Mouse (Mus musculus) forebrain, embryonic 11.5 days (tissue): ENCODE results near the gene Pde4d. TPM values are rescaled to one million over a fixed set of nuclear protein-coding genes. Genes with fewer than 3 reads are reported as not detected.

Source experiments
- ATAC-seq: fragments of 200-750 bp; cut with Nextera tagmentation; replicated peaks from 2 replicates; pipeline ENCODE4 v1.8.0; 2017; ENCODE audit warnings: moderate TSS enrichment; ENCODE audit not compliant: low FRiP score
- DNase-seq: peaks from one replicate; pipeline ENCODE4 v3.0.0-alpha.2; 2017; ENCODE audit warnings: low spot score
- H3K27ac ChIP-seq: fragments of 300-500 bp; sonication (generic); 2 replicates; pipeline ENCODE4 v1.5.1; 2014; ENCODE audit warnings: low read depth, low read length
- H3K27me3 ChIP-seq: fragments of 300-500 bp; sonication (generic); 2 replicates; pipeline ENCODE4 v1.6.1; 2014; ENCODE audit warnings: mild to moderate bottlenecking, low read length, mixed read lengths; ENCODE audit not compliant: control insufficient read depth, insufficient read depth
- H3K36me3 ChIP-seq: fragments of 300-500 bp; sonication (generic); 2 replicates; pipeline ENCODE4 v1.6.1; 2014; ENCODE audit warnings: mild to moderate bottlenecking, low read length, moderate library complexity, mixed read lengths; ENCODE audit not compliant: control insufficient read depth, insufficient read depth
- H3K4me1 ChIP-seq: fragments of 300-500 bp; sonication (generic); replicated peaks from 2 replicates; pipeline ENCODE4 v1.6.1; 2014; ENCODE audit warnings: low read length, mixed read lengths; ENCODE audit not compliant: control insufficient read depth, insufficient read depth
- H3K4me2 ChIP-seq: fragments of 300-500 bp; sonication (generic); 2 replicates; pipeline ENCODE4 v1.6.1; 2014; ENCODE audit warnings: low read depth, mild to moderate bottlenecking, low read length, moderate library complexity, mixed read lengths; ENCODE audit not compliant: severe bottlenecking
- H3K4me3 ChIP-seq: fragments of 300-500 bp; sonication (generic); 2 replicates; pipeline ENCODE4 v1.5.1; 2014; ENCODE audit warnings: low read depth, low read length
- H3K9ac ChIP-seq: fragments of 300-500 bp; sonication (generic); 2 replicates; pipeline ENCODE4 v1.6.1; 2014; ENCODE audit warnings: low read length
- H3K9me3 ChIP-seq: fragments of 300-500 bp; sonication (generic); 2 replicates; pipeline ENCODE4 v1.6.1; 2016; ENCODE audit warnings: low read length, mixed read lengths; ENCODE audit not compliant: control insufficient read depth
- whole genome bisulfite sequencing: fragments of 180-500 bp; shearing (Covaris S2); extraction: QIAGEN DNeasy Blood & Tissue Kit; methylation state at CpG from one replicate; pipeline ENCODE4 v1.1.7; 2014; 5-methylcytosine and 5-hydroxymethylcytosine counted together
- polyA plus RNA-seq: library from polyadenylated mRNA; unstranded; fragments of >200 nt; fragmentation: Nextera tagmentation; extraction: Ambion mirVana; gene quantifications from 2 replicates; pipeline ENCODE4 v1.2.1, GENCODE M21; 2014

Gene Pde4d
- polyA plus RNA-seq, 1 experiment from 2014 or later, result 11.9 TPM

DNA sequence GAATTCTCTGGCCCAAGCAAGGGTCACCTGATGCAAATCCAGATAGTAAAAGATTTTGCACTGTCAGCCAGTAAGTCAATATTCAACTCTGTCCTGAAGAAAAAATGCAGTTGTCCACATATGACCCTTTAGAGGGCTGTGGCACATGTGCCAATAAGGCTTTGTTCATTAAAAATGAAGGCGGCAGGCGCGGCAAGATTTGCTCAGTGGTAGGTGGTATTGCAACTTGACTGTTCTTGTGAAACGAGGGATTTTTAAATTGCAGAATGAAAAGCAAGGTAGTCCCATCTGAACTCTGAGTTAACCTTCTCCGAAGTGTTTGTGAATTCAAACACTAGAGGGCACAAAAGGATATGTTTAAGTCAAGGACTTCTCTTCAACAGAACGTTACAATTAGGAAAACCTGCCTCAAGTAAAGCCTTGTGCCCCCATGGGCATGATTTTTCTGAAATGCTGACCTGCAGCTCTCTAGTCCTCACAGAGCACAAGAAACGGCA, 1166.1 kb downstream of the Pde4d start:
- ATAC-seq (no peak), DNase-seq (no peak)
- 17% methylated on average over 7 of the region's 7 CpGs for WGBS

DNA sequence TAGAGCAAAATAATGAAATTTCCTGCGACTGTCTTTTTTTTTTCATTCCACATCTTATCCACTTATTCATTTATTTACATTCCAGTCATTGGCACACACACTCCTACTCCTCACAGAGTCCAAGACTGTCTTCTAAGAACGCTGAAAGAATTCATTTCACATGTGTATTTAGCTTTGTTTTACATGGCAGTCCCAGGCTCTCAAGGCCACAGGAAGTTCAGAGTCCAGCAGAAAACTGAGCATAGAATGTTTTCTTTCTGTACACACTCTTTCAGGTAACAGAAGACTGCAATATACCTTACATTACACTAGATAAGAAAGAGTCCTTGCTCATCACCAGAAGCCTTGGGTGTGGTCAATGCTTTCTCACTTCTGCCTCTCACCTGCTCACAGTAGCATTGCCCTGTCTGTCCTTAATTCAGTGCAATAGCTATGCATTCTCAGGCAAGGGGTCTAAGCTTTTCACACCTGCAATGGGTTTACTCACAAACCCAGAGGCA, 1169.5 kb downstream of the Pde4d start:
- ATAC-seq, result no peak
- Histone ChIP-seq H3K4me1 (no peaks in the 10 kb centered on the region), H3K9me3 (no peaks in the 10 kb centered on the region), H3K27ac (no peak overlapping the region), H3K27me3 (no peaks in the 10 kb centered on the region), H3K4me3 (no peak overlapping the region), H3K36me3 (no peaks in the 10 kb centered on the region), H3K9ac (no peak overlapping the region), H3K4me2 (no peak overlapping the region)
- no peak for DNase-seq
- WGBS, result 77% methylated on average over 2 of the region's 2 CpGs

More for the DNA sequence above, 1166.1 kb downstream of the Pde4d start:
- H3K4me3 ChIP-seq, result no peak overlapping the region
- no peak overlapping the region for H3K4me2 ChIP-seq
- H3K4me1 ChIP-seq, result no peaks in the 10 kb centered on the region
- no peaks in the 10 kb centered on the region for H3K36me3 ChIP-seq
- no peaks in the 10 kb centered on the region for H3K9me3 ChIP-seq
- H3K9ac ChIP-seq, result no peak overlapping the region
- H3K27ac ChIP-seq, result no peak overlapping the region
- H3K27me3 ChIP-seq, result no peaks in the 10 kb centered on the region

DNA sequence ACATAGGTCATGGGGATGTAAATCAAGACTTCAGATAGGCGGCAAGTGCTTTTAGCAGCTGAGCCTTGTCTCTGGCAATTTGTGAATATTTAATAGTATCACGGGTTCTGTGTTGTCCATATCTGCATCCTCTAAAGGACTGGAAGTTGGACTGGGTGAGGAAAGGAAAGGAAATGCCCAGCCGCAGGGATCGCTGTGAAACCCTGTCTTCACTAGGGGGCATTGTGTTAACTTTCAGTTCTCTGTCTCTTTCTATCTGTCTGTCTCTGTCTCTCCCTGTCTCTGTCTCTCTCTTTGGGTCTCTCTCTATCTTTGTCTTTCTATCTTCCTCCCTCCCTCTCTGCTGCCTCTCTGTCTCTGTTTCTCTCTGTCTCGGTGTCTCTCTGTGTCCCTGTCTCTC, 1172.5 kb downstream of the Pde4d start:
- DNase-seq, result no peak
- Histone ChIP-seq H3K36me3 (no peaks in the 10 kb centered on the region), H3K9me3 (no peaks in the 10 kb centered on the region), H3K9ac (no peak overlapping the region), H3K4me1 (no peaks in the 10 kb centered on the region), H3K27me3 (no peaks in the 10 kb centered on the region), H3K4me3 (no peak overlapping the region), H3K27ac (no peak overlapping the region), H3K4me2 (no peak overlapping the region)
- no peak for ATAC-seq
- WGBS, result 77% methylated on average over 5 of the region's 5 CpGs

DNA sequence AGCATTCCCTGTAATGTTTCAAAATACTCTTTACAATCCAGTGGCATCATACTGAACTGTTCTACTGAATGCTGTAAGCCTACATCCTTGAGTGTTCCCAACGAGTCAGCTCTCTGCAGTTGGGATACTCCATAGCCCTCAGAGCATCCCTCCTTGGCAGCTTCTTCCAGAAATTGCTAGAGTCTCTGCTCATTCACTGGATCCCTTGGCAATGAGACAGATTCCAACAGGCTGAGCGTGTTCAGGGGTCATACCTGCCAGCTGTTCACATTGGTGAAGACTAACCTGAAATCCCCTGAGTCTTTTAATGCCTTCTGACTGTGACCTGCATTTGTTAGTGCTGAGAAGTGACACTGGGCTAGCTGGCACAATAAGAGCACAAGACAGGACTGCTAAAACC, 1173.5 kb downstream of the Pde4d start:
- Histone ChIP-seq H3K9me3 (no peaks in the 10 kb centered on the region), H3K27ac (no peak overlapping the region), H3K27me3 (no peaks in the 10 kb centered on the region), H3K36me3 (no peaks in the 10 kb centered on the region), H3K4me1 (no peaks in the 10 kb centered on the region), H3K4me2 (no peak overlapping the region), H3K9ac (no peak overlapping the region), H3K4me3 (no peak overlapping the region)
- DNase-seq, result no peak
- WGBS, result 80% methylated on average over 2 of the region's 2 CpGs
- no peak for ATAC-seq

DNA sequence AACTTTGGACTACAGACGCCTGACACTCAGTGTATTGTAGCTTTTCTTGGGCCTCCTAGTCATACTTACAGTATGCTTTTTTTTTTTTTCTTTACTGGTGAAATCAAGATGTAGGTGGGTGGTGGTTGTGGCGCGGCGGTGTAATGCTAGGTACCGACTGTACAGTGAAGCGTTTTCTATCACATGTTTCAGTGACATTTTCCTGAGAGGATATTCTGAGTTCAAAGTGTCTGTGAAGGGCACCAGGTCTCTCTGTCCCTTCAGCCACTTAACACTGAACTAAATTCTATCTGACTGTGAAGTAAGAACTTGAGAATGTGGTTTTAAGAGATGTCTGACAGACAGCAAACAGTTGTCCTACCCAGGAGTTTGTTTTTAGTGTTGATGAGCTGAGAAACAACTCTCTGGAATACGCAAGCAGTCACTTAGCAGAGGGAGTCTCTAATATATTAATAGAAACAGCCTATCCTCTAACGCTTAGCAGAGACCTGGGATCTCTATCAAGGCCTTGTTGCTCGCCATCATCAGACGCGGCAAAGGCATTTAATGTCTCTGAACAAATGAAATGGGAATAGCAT, 1175.1 kb downstream of the Pde4d start:
- no peaks in the 10 kb centered on the region for H3K4me1 ChIP-seq
- no peaks in the 10 kb centered on the region for H3K36me3 ChIP-seq
- no peak overlapping the region for H3K4me2 ChIP-seq
- WGBS, result 95% methylated on average over 11 of the region's 11 CpGs
- DNase-seq, result no peak
- H3K9ac ChIP-seq, result no peak overlapping the region
- H3K27me3 ChIP-seq, result no peaks in the 10 kb centered on the region
- no peak for ATAC-seq
- H3K4me3 ChIP-seq, result no peak overlapping the region
- no peaks in the 10 kb centered on the region for H3K9me3 ChIP-seq
- H3K27ac ChIP-seq, result no peak overlapping the region

DNA sequence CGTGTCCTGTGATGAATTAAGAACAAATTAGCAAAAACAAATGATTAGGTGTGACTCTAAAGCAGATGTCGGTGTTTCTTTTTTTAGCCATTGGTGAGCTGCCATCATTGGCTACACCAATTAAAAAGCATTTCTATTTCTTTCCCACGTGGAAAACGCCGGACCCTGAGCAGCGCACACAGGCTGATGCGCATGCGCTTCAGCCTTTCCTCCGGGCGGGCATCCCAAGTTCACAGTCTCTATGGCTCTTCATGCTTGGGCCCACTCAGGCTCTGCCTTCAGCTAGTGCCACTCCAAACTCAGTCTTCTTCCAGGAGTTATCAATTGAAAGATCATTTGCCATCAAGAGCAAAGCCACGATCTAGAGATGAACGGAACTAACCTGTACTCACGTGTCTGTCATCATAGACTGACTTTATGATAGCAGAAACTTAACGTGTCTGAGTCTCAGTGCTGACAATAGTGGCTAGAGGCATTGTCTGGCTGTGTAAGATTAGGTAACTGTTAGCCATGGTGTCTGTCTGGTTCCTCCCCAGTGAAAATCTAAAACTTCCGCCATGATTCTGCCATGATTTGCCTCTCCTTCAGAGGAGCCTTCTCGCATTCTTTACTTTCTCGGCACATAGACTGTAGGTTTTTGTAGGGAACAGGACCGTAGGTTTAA, 1175.8 kb downstream of the Pde4d start:
- Histone ChIP-seq H3K4me2 (no peak overlapping the region), H3K4me3 (no peak overlapping the region), H3K9me3 (no peaks in the 10 kb centered on the region), H3K9ac (no peak overlapping the region), H3K4me1 (no peaks in the 10 kb centered on the region), H3K27me3 (no peaks in the 10 kb centered on the region), H3K27ac (no peak overlapping the region), H3K36me3 (no peaks in the 10 kb centered on the region)
- ATAC-seq (no peak), DNase-seq (no peak)
- 92% methylated on average over 18 of the region's 18 CpGs for WGBS

DNA sequence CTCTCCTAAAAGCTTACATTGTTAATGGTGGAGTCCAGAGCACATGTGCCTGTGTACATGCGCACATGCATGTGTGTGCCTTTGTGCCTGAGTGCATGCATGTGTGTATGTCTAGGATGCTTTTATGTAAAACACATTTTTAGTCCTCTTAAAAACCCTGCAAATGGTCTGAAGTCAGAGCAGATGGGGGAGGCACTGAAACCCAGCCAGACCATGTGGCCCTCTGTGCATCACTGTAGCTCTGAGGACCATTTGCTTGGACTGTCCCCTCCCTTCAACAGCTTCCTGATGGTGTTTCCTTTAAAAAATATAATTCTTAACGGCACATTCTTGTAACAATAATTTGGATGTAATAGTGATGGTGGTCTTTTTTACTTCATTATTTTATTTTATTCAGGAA, 1177.5 kb downstream of the Pde4d start:
- ATAC-seq (no peak), DNase-seq (no peak)
- no peak overlapping the region for H3K27ac ChIP-seq
- WGBS, result 93% methylated on average over 2 of the region's 2 CpGs
- no peak overlapping the region for H3K9ac ChIP-seq
- H3K4me2 ChIP-seq, result no peak overlapping the region
- H3K4me3 ChIP-seq, result no peak overlapping the region
- no peaks in the 10 kb centered on the region for H3K27me3 ChIP-seq
- no peaks in the 10 kb centered on the region for H3K9me3 ChIP-seq
- peaks cover 1% of the 10 kb centered on the region; the same call in 1 of the 2 replicates for H3K4me1 ChIP-seq
- no peaks in the 10 kb centered on the region for H3K36me3 ChIP-seq

DNA sequence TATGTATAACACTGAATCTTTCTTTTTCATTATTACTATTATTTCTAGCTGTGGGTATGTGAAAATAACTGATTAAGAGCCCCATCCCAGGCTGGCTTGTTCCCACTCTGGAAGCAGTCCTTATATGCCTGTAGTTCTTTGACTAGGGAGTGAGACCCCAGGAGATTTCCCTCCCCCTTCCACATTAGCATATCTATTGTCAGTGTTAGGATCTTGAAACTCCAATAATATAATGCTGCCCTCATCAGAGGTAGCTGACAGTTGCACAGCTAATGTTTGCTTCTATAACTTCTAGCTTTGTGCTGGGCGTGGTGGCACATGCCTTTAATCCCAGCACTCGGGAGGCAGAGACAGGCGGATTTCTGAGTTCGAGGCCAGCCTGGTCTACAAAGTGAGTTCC, 1178.9 kb downstream of the Pde4d start:
- Histone ChIP-seq H3K9me3 (no peaks in the 10 kb centered on the region), H3K27ac (no peak overlapping the region), H3K4me3 (no peak overlapping the region), H3K27me3 (no peaks in the 10 kb centered on the region), H3K9ac (no peak overlapping the region), H3K36me3 (no peaks in the 10 kb centered on the region), H3K4me1 (peaks cover 10% of the 10 kb centered on the region; the same call in 1 of the 2 replicates), H3K4me2 (no peak overlapping the region)
- no peak for DNase-seq
- WGBS, result 81% methylated on average over 4 of the region's 4 CpGs
- ATAC-seq, result no peak

DNA sequence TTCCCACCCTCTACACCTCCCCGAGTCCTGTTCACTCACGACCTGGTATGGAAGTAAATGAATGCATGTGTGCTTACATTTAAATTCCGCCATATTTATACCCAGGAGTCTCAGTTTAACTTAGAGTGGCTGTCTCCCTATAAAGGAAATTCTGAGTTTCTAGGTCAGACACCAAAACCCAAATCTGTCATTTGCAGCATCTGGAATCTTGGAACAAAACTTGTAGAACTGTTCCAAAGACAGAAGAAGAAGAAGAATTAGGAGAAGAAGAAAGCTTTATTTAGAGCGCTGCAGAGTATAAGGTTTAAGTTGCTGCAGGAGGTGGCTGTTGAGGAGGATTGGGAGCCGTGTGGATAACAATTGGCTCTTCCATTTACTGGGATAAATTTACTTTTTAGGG, 1179.5 kb downstream of the Pde4d start:
- H3K4me2 ChIP-seq, result no peak overlapping the region
- no peaks in the 10 kb centered on the region for H3K36me3 ChIP-seq
- DNase-seq, result no peak
- H3K27ac ChIP-seq, result no peak overlapping the region
- WGBS, result 88% methylated on average over 5 of the region's 5 CpGs
- no peak overlapping the region for H3K4me3 ChIP-seq
- H3K4me1 ChIP-seq, result peaks cover 10% of the 10 kb centered on the region; the same call in 1 of the 2 replicates
- no peak for ATAC-seq
- no peaks in the 10 kb centered on the region for H3K9me3 ChIP-seq
- H3K9ac ChIP-seq, result no peak overlapping the region
- H3K27me3 ChIP-seq, result no peaks in the 10 kb centered on the region
